Mouse (Mus musculus) left cerebral cortex, adult 18-20 months (tissue): Measurements from ENCODE around the gene Catsperz. TPM values are rescaled to one million over a fixed set of nuclear protein-coding genes. Genes with fewer than 3 reads are reported as not detected.
"Not testable (repeated sequence)": the region's sequence is repeated elsewhere in the genome, so short reads cannot be mapped to it uniquely, and the experiment has no call there.

Source experiments
- DNase-seq, 2 experiments: peaks; one replicate each; pipeline ENCODE4 v3.0.0; 2021 to 2022; ENCODE audit warnings: low spot score in 2 of 2, mixed read lengths in 1 of 2
- microRNA-seq, 2 experiments: library from miRNA; unstranded; fragments of <30 nt; microRNA quantifications; one replicate each; pipeline ENCODE4 v1.2.0; 2021
- total RNA-seq, 2 experiments: library from RNA; stranded (reverse); gene quantifications; 2 replicates each; pipeline ENCODE4 v1.2.3; 2021

The Catsperz gene
- total RNA-seq, 2 experiments from 2014 or later, result 16.9 to 22.5 TPM

- no peak for DNase-seq
These were observed 16.2 kb downstream of the Catsperz start for GRCm38 (mm10) chr19:6909021-6909420.

- no peak for DNase-seq
These were observed 17.2 kb downstream of the Catsperz start for GRCm38 (mm10) chr19:6907811-6908540.

- DNase-seq, result no peak
These were observed 18.1 kb downstream of the Catsperz start for GRCm38 (mm10) chr19:6907094-6907493.

- DNase-seq, result no peak
These were observed 19.0 kb downstream of the Catsperz start for GRCm38 (mm10) chr19:6906199-6906598.

GRCm38 (mm10) chr19:6905498-6906159 lies 19.6 kb downstream of the Catsperz start:
- no peak for DNase-seq

- no peak for DNase-seq
These were observed 20.3 kb downstream of the Catsperz start for GRCm38 (mm10) chr19:6904846-6905245.

GRCm38 (mm10) chr19:6903031-6903430 lies 22.1 kb downstream of the Catsperz start:
- no peak for DNase-seq

GRCm38 (mm10) chr19:6899641-6900040 lies 25.5 kb downstream of the Catsperz start:
- DNase-seq, result no peak

- not testable (repeated sequence) for DNase-seq
These were observed 29.4 kb downstream of the Catsperz start for GRCm38 (mm10) chr19:6895608-6896305.

- DNase-seq, result no peak
These were observed 31.3 kb downstream of the Catsperz start for GRCm38 (mm10) chr19:6893731-6894451.

- DNase-seq, result no peak
These were observed 32.7 kb downstream of the Catsperz start for GRCm38 (mm10) chr19:6892512-6892911.

GRCm38 (mm10) chr19:6877965-6878364 lies 47.2 kb downstream of the Catsperz start:
- no peak for DNase-seq

GRCm38 (mm10) chr19:6876799-6877198 lies 48.4 kb downstream of the Catsperz start:
- DNase-seq, result no peak

GRCm38 (mm10) chr19:6875834-6876233 lies 49.3 kb downstream of the Catsperz start:
- DNase-seq, result no peak

GRCm38 (mm10) chr19:6874257-6874656 lies 50.9 kb downstream of the Catsperz start:
- no peak for DNase-seq

- no peak for DNase-seq
These were observed 52.5 kb downstream of the Catsperz start for GRCm38 (mm10) chr19:6872701-6873100.

Small RNA genes within 50 kb of the gene (microRNA-seq; reads per million reads assigned to microRNA genes)
- 6.0 to 8.5 reads per million in 2 experiments for gene Mir6990

Other genes with a start within 250 kb of the Catsperz start
- gene Rps6ka4, start 84.7 kb downstream of the Catsperz start, total RNA-seq, result 10 to 100 TPM; 37.2 to 44.4 TPM
- gene Ccdc88b, start 67.2 kb downstream of the Catsperz start, total RNA-seq, result 1 to 10 TPM; 3.4 to 3.5 TPM
- 10 to 100 TPM; 46.2 to 46.4 TPM for gene Trmt112, start 15.7 kb downstream of the Catsperz start, total RNA-seq
- 100 to 1,000 TPM; 367 to 381 TPM for gene Prdx5, start 15.3 kb downstream of the Catsperz start, total RNA-seq
- gene Esrra, start 3.6 kb downstream of the Catsperz start, total RNA-seq, result 10 to 100 TPM; 69.5 to 72.2 TPM
- gene Kcnk4, start 9.1 kb upstream of the Catsperz start, total RNA-seq, result 10 to 100 TPM; 29.2 to 37.4 TPM
- 10 to 100 TPM; 39.0 to 40.5 TPM for gene Bad, start 16.5 kb upstream of the Catsperz start, total RNA-seq
- 100 to 1,000 TPM; 103 to 106 TPM for gene Gpr137, start 17.1 kb upstream of the Catsperz start, total RNA-seq
- 10 to 100 TPM; 54.7 to 64.7 TPM for gene Ppp1r14b, start 49.6 kb upstream of the Catsperz start, total RNA-seq
- 10 to 100 TPM; 14.2 to 14.6 TPM for gene Plcb3, start 51.1 kb upstream of the Catsperz start, total RNA-seq
- 100 to 1,000 TPM; 106 to 115 TPM for gene Fkbp2, start 55.1 kb upstream of the Catsperz start, total RNA-seq
- gene Vegfb, start 62.3 kb upstream of the Catsperz start, total RNA-seq, result 10 to 100 TPM; 93.3 to 98.7 TPM
- 10 to 100 TPM; 27.8 to 31.8 TPM for gene Dnajc4, start 67.2 kb upstream of the Catsperz start, total RNA-seq
- 10 to 100 TPM; 12.2 to 14.2 TPM for gene Nudt22, start 70.7 kb upstream of the Catsperz start, total RNA-seq
- 10 to 100 TPM; 19.6 to 24.6 TPM for gene Trpt1, start 70.8 kb upstream of the Catsperz start, total RNA-seq
- gene Fermt3, start 94.1 kb upstream of the Catsperz start, total RNA-seq, result 1 to 10 TPM; 4.0 to 4.5 TPM
- gene Stip1, start 114.6 kb upstream of the Catsperz start, total RNA-seq, result 100 to 1,000 TPM; 211 to 217 TPM
- gene Macrod1, start 131.4 kb upstream of the Catsperz start, total RNA-seq, result 10 to 100 TPM; 15.0 to 16.6 TPM
- 10 to 100 TPM; 40.9 to 42.8 TPM for gene Flrt1, start 180.3 kb upstream of the Catsperz start, total RNA-seq